Comparison of ENCODE assay signal across 9 mouse cellular contexts in the genomic region with DNA sequence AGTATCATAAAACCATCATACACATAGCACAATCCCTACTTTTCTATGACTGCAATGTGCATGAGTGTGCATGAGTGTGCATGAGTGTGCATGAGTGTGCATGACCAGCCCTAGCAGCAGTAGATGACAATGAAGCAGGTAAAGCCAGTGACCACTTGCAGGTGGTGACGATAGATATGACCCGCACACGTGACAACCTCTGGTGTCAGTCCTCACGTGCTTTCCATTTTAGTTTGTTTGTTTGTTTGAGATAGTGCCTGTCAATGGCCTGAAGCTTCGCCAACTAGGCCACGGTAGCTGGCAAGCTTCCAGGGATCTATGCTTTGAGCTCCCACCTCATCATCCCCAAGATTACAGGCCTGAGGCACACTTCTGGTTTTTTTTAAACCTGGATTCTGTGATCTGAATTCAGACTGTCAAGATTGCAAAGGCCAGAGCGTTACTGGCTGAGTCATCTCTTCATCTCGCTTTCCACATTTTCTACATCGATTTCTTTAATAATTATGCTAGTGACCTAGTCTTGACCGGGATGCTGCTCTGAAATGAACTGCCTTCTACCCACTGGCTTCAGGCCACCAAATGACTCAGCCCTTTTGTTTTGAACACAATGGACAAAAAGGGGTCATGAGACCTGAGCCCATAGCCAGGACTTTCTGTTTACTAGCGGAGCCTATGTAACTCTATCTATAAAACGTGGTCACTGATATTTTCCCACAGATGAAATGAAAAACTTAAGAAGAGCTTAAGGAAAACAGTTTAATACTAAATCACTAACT.
DNase-seq lines count a peak whose midpoint lies in the region; ATAC-seq lines count a peak whose summit lies in the region.
"Had no signal": no experiment of that assay in that cellular context is flagged by ENCODE, and none has a peak within 500 bp of the region (broad histone marks: within the 10 kb centered on the region; RNA-seq: fewer than 3 reads in every experiment).

No protein-coding gene starts in this region.

- 60% methylated on average over 12 of the region's 12 CpGs for WGBS in hindbrain, embryonic 16.5 days
- 79% methylated on average over 12 of the region's 12 CpGs for WGBS in hindbrain, embryonic 11.5 days

- no peak for DNase-seq in hindbrain, embryonic 11.5 days (ENCODE audit: low spot score)
- DNase-seq in 3T3-L1 (ENCODE audit: low read depth, low spot score), result peak; percentile 1
- DNase-seq in MN1 (ENCODE audit: low spot score), result peak; percentile 79
- peak; percentile 16 to 18 for DNase-seq in heart, adult 9 months (ENCODE audit: low spot score in 2 of 2)
- no peak for DNase-seq in yolk sac, embryonic 10.5 days (ENCODE audit: low spot score)
- DNase-seq in B cell, adult 2 months, result no peak

- H3K4me2 ChIP-seq in hindbrain, embryonic 16.5 days (ENCODE audit: low read length), result no peak overlapping the region
- no peak overlapping the region for H3K4me2 ChIP-seq in hindbrain, embryonic 11.5 days (replicated peaks; ENCODE audit: low read depth, low read length)
- H3K4me2 ChIP-seq: midbrain, embryonic 12.5 days had no signal

- no peak overlapping the region for H3K9ac ChIP-seq in hindbrain, embryonic 16.5 days (ENCODE audit: low read depth, low read length)
- H3K9ac ChIP-seq in hindbrain, embryonic 11.5 days (ENCODE audit: low read depth, low read length), result no peak overlapping the region
- H3K9ac ChIP-seq: midbrain, embryonic 12.5 days had no signal

- ATAC-seq in hindbrain, embryonic 16.5 days, result peak; percentile 42; the same call in 1 of the 2 replicates
- ATAC-seq in hindbrain, embryonic 11.5 days (ENCODE audit: low FRiP score), result no peak
- ATAC-seq: Patski had no signal

- no peak overlapping the region for H3K27ac ChIP-seq in hindbrain, embryonic 16.5 days (ENCODE audit: low read depth, low read length)
- H3K27ac ChIP-seq in hindbrain, embryonic 11.5 days (ENCODE audit: low read depth, low read length), result no peak overlapping the region
- H3K27ac ChIP-seq: midbrain, embryonic 12.5 days had no signal

- H3K9me3 ChIP-seq in hindbrain, embryonic 16.5 days (ENCODE audit: control insufficient read depth, low read length), result no peaks in the 10 kb centered on the region
- H3K9me3 ChIP-seq in hindbrain, embryonic 11.5 days (ENCODE audit: control insufficient read depth, low read length), result no peaks in the 10 kb centered on the region
- H3K9me3 ChIP-seq: midbrain, embryonic 12.5 days had no signal

- H3K27me3 ChIP-seq in hindbrain, embryonic 16.5 days (replicated peaks; ENCODE audit: control insufficient read depth, insufficient read depth, low read length), result no peaks in the 10 kb centered on the region
- H3K27me3 ChIP-seq in hindbrain, embryonic 11.5 days (ENCODE audit: control insufficient read depth, insufficient read depth, low read length), result no peaks in the 10 kb centered on the region
- H3K27me3 ChIP-seq: midbrain, embryonic 12.5 days; Patski had no signal

- no peaks in the 10 kb centered on the region for H3K36me3 ChIP-seq in hindbrain, embryonic 16.5 days (ENCODE audit: control insufficient read depth, insufficient read depth, low read length)
- H3K36me3 ChIP-seq in hindbrain, embryonic 11.5 days (ENCODE audit: control insufficient read depth, insufficient read depth, low read length), result no peaks in the 10 kb centered on the region
- H3K36me3 ChIP-seq: midbrain, embryonic 12.5 days had no signal

- H3K4me1 ChIP-seq in hindbrain, embryonic 16.5 days (ENCODE audit: control insufficient read depth, insufficient read depth, low read depth, low read length), result peaks cover 6% of the 10 kb centered on the region; the same call in 1 of the 2 replicates
- H3K4me1 ChIP-seq in hindbrain, embryonic 11.5 days (replicated peaks; ENCODE audit: control insufficient read depth, insufficient read depth, low read length), result no peaks in the 10 kb centered on the region
- H3K4me1 ChIP-seq: midbrain, embryonic 12.5 days had no signal

- H3K4me3 ChIP-seq in hindbrain, embryonic 16.5 days (ENCODE audit: low read length), result no peak overlapping the region
- H3K4me3 ChIP-seq in hindbrain, embryonic 11.5 days (ENCODE audit: low read depth, low read length), result no peak overlapping the region
- H3K4me3 ChIP-seq: midbrain, embryonic 12.5 days had no signal

Comparison
In these comparisons a context has a peak if more than half of its experiments do, and no peak if none do; other contexts are left out.
1. DNase-seq: peak in 3T3-L1 (single experiment), MN1 (single experiment) and heart, adult 9 months (2 of 2); none in hindbrain, embryonic 11.5 days (single experiment), yolk sac, embryonic 10.5 days (single experiment) and B cell, adult 2 months (0 of 2).